Mouse (Mus musculus): ENCODE measurements around the gene Arg2.

The Arg2 gene

GRCm38 (mm10) chr12:79169173-79169572, 38.6 kb downstream of the Arg2 start:
- in situ Hi-C loops (cut with MboI; ENCODE audit: unreplicated experiment in 2 of 2): loop anchor here in 1 of 2 experiments (25.0 kb wide), 1 partner anchor 1468 kb away; the partner anchor contains the start of genes Erh and Slc39a9

- in situ Hi-C loops (cut with MboI; ENCODE audit: unreplicated experiment in 2 of 2): loop anchor here (10.0 to 25.0 kb wide), 2 partner anchors 1467 to 1774 kb away; partner anchors contain the start of genes Erh (in 1 of the 2), Slc39a9 (in 1 of the 2) and Srsf5 (in 1 of the 2)
These were observed 39.8 kb downstream of the Arg2 start for GRCm38 (mm10) chr12:79170421-79170820.

- in situ Hi-C loops (cut with MboI; ENCODE audit: unreplicated experiment in 2 of 2): loop anchor here (10.0 to 25.0 kb wide), 2 partner anchors 1466 to 1773 kb away; partner anchors contain the start of genes Erh (in 1 of the 2), Slc39a9 (in 1 of the 2) and Srsf5 (in 1 of the 2)
These were observed 40.9 kb downstream of the Arg2 start for GRCm38 (mm10) chr12:79171269-79171995.

GRCm38 (mm10) chr12:79172019-79172941, 41.7 kb downstream of the Arg2 start, which contains the start of gene Vti1b:
Gene Vti1b, minus strand, starts transcription at chr12:79172667.
- in situ Hi-C loops (cut with MboI; ENCODE audit: unreplicated experiment in 2 of 2): loop anchor here (10.0 to 25.0 kb wide), 2 partner anchors 1465 to 1773 kb away; partner anchors contain the start of genes Erh (in 1 of the 2), Slc39a9 (in 1 of the 2) and Srsf5 (in 1 of the 2)

GRCm38 (mm10) chr12:79173721-79174120, 43.1 kb downstream of the Arg2 start:
- in situ Hi-C loops (cut with MboI; ENCODE audit: unreplicated experiment in 2 of 2): loop anchor here (10.0 to 25.0 kb wide), 2 partner anchors 1464 to 1771 kb away; partner anchors contain the start of genes Erh (in 1 of the 2), Slc39a9 (in 1 of the 2) and Srsf5 (in 1 of the 2)

- in situ Hi-C loops (cut with MboI; ENCODE audit: unreplicated experiment in 2 of 2): loop anchor here (10.0 to 25.0 kb wide), 3 partner anchors 411 to 1769 kb away; partner anchors contain the start of gene Srsf5 (in 1 of the 2)
These were observed 45.4 kb downstream of the Arg2 start for GRCm38 (mm10) chr12:79175998-79176397.

GRCm38 (mm10) chr12:79185160-79185559, 54.6 kb downstream of the Arg2 start:
- in situ Hi-C loops (cut with MboI; ENCODE audit: unreplicated experiment in 2 of 2): loop anchor here (25.0 kb wide), 2 partner anchors 402 to 952 kb away; no protein-coding TSS in a partner anchor

- in situ Hi-C loops (cut with MboI; ENCODE audit: unreplicated experiment in 2 of 2): loop anchor here (5.0 to 25.0 kb wide), 4 partner anchors 71 to 951 kb away; no protein-coding TSS in a partner anchor
These were observed 60.5 kb downstream of the Arg2 start for GRCm38 (mm10) chr12:79190931-79191673.

- in situ Hi-C loops (cut with MboI; ENCODE audit: unreplicated experiment in 2 of 2): loop anchor here (5.0 to 25.0 kb wide), 4 partner anchors 71 to 951 kb away; no protein-coding TSS in a partner anchor
These were observed 61.1 kb downstream of the Arg2 start for GRCm38 (mm10) chr12:79191701-79192100.

GRCm38 (mm10) chr12:79192193-79192592, 61.6 kb downstream of the Arg2 start, which contains the start of gene Rdh11:
Gene Rdh11, minus strand, starts transcription at chr12:79192293.
- in situ Hi-C loops (cut with MboI; ENCODE audit: unreplicated experiment in 2 of 2): loop anchor here (5.0 to 25.0 kb wide), 4 partner anchors 70 to 950 kb away; no protein-coding TSS in a partner anchor

- in situ Hi-C loops (cut with MboI; ENCODE audit: unreplicated experiment in 2 of 2): loop anchor here (5.0 to 25.0 kb wide), 4 partner anchors 69 to 949 kb away; no protein-coding TSS in a partner anchor
These were observed 62.9 kb downstream of the Arg2 start for GRCm38 (mm10) chr12:79193441-79193840.

GRCm38 (mm10) chr12:79197105-79197504, 66.5 kb downstream of the Arg2 start:
- in situ Hi-C loops (cut with MboI; ENCODE audit: unreplicated experiment in 2 of 2): loop anchor here (25.0 kb wide), 2 partner anchors 390 to 940 kb away; no protein-coding TSS in a partner anchor

GRCm38 (mm10) chr12:79201882-79202281, 71.3 kb downstream of the Arg2 start:
- in situ Hi-C loops (cut with MboI; ENCODE audit: unreplicated experiment in 2 of 2): no loop called here

All from v-Abl transformed pro-B cells (cell line).